Mouse (Mus musculus): ENCODE measurements at regions not wholly inside any gene's neighbourhood (a gene's known extent, or its start where the extent isn't known, plus 50 kb on each side); places are given as distances from the start of the nearest gene placed in this dataset.

GRCm38 (mm10) chr5:49856036-49856435, 202.8 kb downstream of the Adgra3 start:
- TF ChIP-seq CTCF (IDR thresholded peaks at IDR 0.05; ENCODE audit: low read depth) (no peak), EP300 (optimal IDR thresholded peaks at IDR 0.05) (no peak)
